Mouse (Mus musculus) ovary, postnatal 36 days (tissue): ENCODE measurements at regions not wholly inside any gene's neighbourhood (a gene's known extent, or its start where the extent isn't known, plus 50 kb on each side); places are given as distances from the start of the nearest gene placed in this dataset.

Experiments used
- DNase-seq: peaks from one replicate; pipeline ENCODE4 v3.0.0; 2022; ENCODE audit warnings: low spot score, mixed read lengths

GRCm38 (mm10) chr15:52095629-52096190 is 1789.0 kb upstream of the Gm7489 start:
- no peak for DNase-seq

GRCm38 (mm10) chr15:52108761-52109160 is 1775.9 kb upstream of the Gm7489 start:
- DNase-seq: no peak

GRCm38 (mm10) chr15:52114368-52115036 is 1770.2 kb upstream of the Gm7489 start:
- DNase-seq: no peak

- DNase-seq: no peak
Observed at GRCm38 (mm10) chr15:52136693-52137092, 1748.0 kb upstream of the Gm7489 start.

GRCm38 (mm10) chr15:52153421-52153820 is 1731.3 kb upstream of the Gm7489 start:
- peak; percentile 48 for DNase-seq

GRCm38 (mm10) chr15:52155784-52156183 is 1728.9 kb upstream of the Gm7489 start:
- no peak for DNase-seq

GRCm38 (mm10) chr15:52156779-52157178 is 1727.9 kb upstream of the Gm7489 start:
- DNase-seq: no peak

GRCm38 (mm10) chr15:52160181-52161088 is 1724.3 kb upstream of the Gm7489 start:
- peak; percentile 69 for DNase-seq

GRCm38 (mm10) chr15:52161089-52161442 is 1723.6 kb upstream of the Gm7489 start:
- DNase-seq: no peak

- no peak for DNase-seq
Observed at GRCm38 (mm10) chr15:52161568-52162316, 1723.0 kb upstream of the Gm7489 start.

GRCm38 (mm10) chr15:52166144-52166543 is 1718.6 kb upstream of the Gm7489 start:
- no peak for DNase-seq

GRCm38 (mm10) chr15:52166595-52167443 is 1717.9 kb upstream of the Gm7489 start:
- DNase-seq: no peak

GRCm38 (mm10) chr15:52167811-52168210 is 1716.9 kb upstream of the Gm7489 start:
- no peak for DNase-seq

GRCm38 (mm10) chr15:52176951-52177350 is 1707.8 kb upstream of the Gm7489 start:
- DNase-seq: no peak

- no peak for DNase-seq
Observed at GRCm38 (mm10) chr15:52178668-52179067, 1706.0 kb upstream of the Gm7489 start.

GRCm38 (mm10) chr15:52179379-52179778 is 1705.3 kb upstream of the Gm7489 start:
- no peak for DNase-seq

- DNase-seq: no peak
Observed at GRCm38 (mm10) chr15:52191176-52191575, 1693.5 kb upstream of the Gm7489 start.

GRCm38 (mm10) chr15:52207271-52207670 is 1677.4 kb upstream of the Gm7489 start:
- DNase-seq: no peak

- no peak for DNase-seq
Observed at GRCm38 (mm10) chr15:52232442-52232841, 1652.3 kb upstream of the Gm7489 start.

GRCm38 (mm10) chr15:52236220-52236619 is 1648.5 kb upstream of the Gm7489 start:
- DNase-seq: no peak

GRCm38 (mm10) chr15:52242890-52243289 is 1641.8 kb upstream of the Gm7489 start:
- DNase-seq: no peak
